Mouse (Mus musculus) forebrain, embryonic 14.5 days (tissue): ENCODE results near the gene Tnpo2. TPM values are rescaled to one million over a fixed set of nuclear protein-coding genes. Genes with fewer than 3 reads are reported as not detected.

Experiments
- ATAC-seq: fragments of 200-750 bp; cut with Nextera tagmentation; 2 replicates; pipeline ENCODE4 v1.8.0; 2017; ENCODE audit warnings: mild to moderate bottlenecking, moderate library complexity
- DNase-seq: peaks from one replicate; pipeline ENCODE4 v3.0.0-alpha.2; 2015; ENCODE audit warnings: low spot score
- H3K27ac ChIP-seq: fragments of 300-500 bp; sonication (generic); 2 replicates; pipeline ENCODE4 v1.5.1; 2014; ENCODE audit warnings: low read depth, mild to moderate bottlenecking, control low read depth, low read length, moderate library complexity
- H3K27me3 ChIP-seq: fragments of 300-500 bp; sonication (generic); replicated peaks from 2 replicates; pipeline ENCODE4 v1.6.1; 2014; ENCODE audit warnings: low read length, control low read depth, mixed read lengths; ENCODE audit not compliant: control insufficient read depth, insufficient read depth
- H3K36me3 ChIP-seq: fragments of 300-500 bp; sonication (generic); 2 replicates; pipeline ENCODE4 v1.6.1; 2014; ENCODE audit warnings: low read length, control low read depth; ENCODE audit not compliant: control insufficient read depth, insufficient read depth
- H3K4me1 ChIP-seq: fragments of 300-500 bp; sonication (generic); 2 replicates; pipeline ENCODE4 v1.6.1; 2014; ENCODE audit warnings: antibody characterized with exemption, low read length, control low read depth; ENCODE audit not compliant: control insufficient read depth, insufficient read depth
- H3K4me2 ChIP-seq: fragments of 300-500 bp; sonication (generic); 2 replicates; pipeline ENCODE4 v1.6.1; 2014; ENCODE audit warnings: mild to moderate bottlenecking, control low read depth, low read length
- H3K4me3 ChIP-seq: fragments of 300-500 bp; sonication (generic); 2 replicates; pipeline ENCODE4 v1.5.1; 2014; ENCODE audit warnings: low read depth, low read length, control low read depth
- H3K9ac ChIP-seq: fragments of 300-500 bp; sonication (generic); 2 replicates; pipeline ENCODE4 v1.6.1; 2014; ENCODE audit warnings: mild to moderate bottlenecking, low read length, control low read depth, moderate library complexity
- H3K9me3 ChIP-seq: fragments of 300-500 bp; sonication (generic); replicated peaks from 2 replicates; pipeline ENCODE4 v1.6.1; 2016; ENCODE audit warnings: low read length, control low read depth, mixed read lengths; ENCODE audit not compliant: control insufficient read depth
- WGBS: fragments of 180-500 bp; shearing (Covaris S2); extraction: QIAGEN DNeasy Blood & Tissue Kit; methylation state at CpG from one replicate; pipeline ENCODE4 v1.1.7; 2014; 5-methylcytosine and 5-hydroxymethylcytosine counted together
- polyA plus RNA-seq: library from polyadenylated mRNA; unstranded; fragments of >200 nt; fragmentation: Nextera tagmentation; extraction: Ambion mirVana; gene quantifications from 2 replicates; pipeline ENCODE4 v1.2.1, GENCODE M21; 2014

The Tnpo2 gene
- 27.8 and 36.8 TPM in 2 replicates for polyA plus RNA-seq

- no peaks in the 10 kb centered on the region for H3K27me3 ChIP-seq
- H3K4me2 ChIP-seq: peak within 1 kb of the TSS; percentile 96
- peak; percentile 99 for DNase-seq
- H3K4me1 ChIP-seq: peaks cover 19% of the 10 kb centered on the region; the same call in 1 of the 2 replicates
- no peaks in the 10 kb centered on the region for H3K9me3 ChIP-seq
- peak within 1 kb of the TSS; percentile 93 for H3K9ac ChIP-seq
- peak; percentile 94 for ATAC-seq
- H3K36me3 ChIP-seq: peaks cover 33% of the 10 kb centered on the region
- peak within 1 kb of the TSS; percentile 80 for H3K4me3 ChIP-seq
- under 1% methylated on average over 59 of the region's 59 CpGs for WGBS
- H3K27ac ChIP-seq: peak within 1 kb of the TSS; percentile 99
Observed at GRCm38 (mm10) chr8:85036718-85037365, at the start of gene Tnpo2. Tnpo2 (plus strand) TSS chr8:85036915.

- ATAC-seq: no peak
Observed at GRCm38 (mm10) chr8:84987388-84987787, 49.3 kb upstream of the Tnpo2 start.

GRCm38 (mm10) chr8:84987903-84988302, 48.8 kb upstream of the Tnpo2 start:
- WGBS: 73% methylated on average over 2 of the region's 2 CpGs

More at GRCm38 (mm10) chr8:84987388-84987787, 49.3 kb upstream of the Tnpo2 start:
- WGBS: 81% methylated on average over 5 of the region's 5 CpGs
- Histone ChIP-seq H3K36me3 (no peaks in the 10 kb centered on the region), H3K4me3 (no peak overlapping the region), H3K9ac (no peak overlapping the region), H3K27ac (no peak overlapping the region), H3K4me1 (peaks cover 20% of the 10 kb centered on the region), H3K9me3 (no peaks in the 10 kb centered on the region), H3K4me2 (no peak overlapping the region), H3K27me3 (0 out of 2 replicates have a peak, but pooled peaks cover 12% of the 10 kb centered on the region)
- no peak for DNase-seq

GRCm38 (mm10) chr8:84989311-84989731, 47.4 kb upstream of the Tnpo2 start:
- Histone ChIP-seq H3K4me1 (peaks cover 20% of the 10 kb centered on the region), H3K27me3 (0 out of 2 replicates have a peak, but pooled peaks cover 12% of the 10 kb centered on the region), H3K36me3 (no peaks in the 10 kb centered on the region), H3K4me3 (no peak overlapping the region), H3K27ac (no peak overlapping the region), H3K9ac (no peak overlapping the region), H3K9me3 (no peaks in the 10 kb centered on the region), H3K4me2 (peak overlapping the region; percentile 96)
- DNase-seq (no peak), ATAC-seq (no peak)
- WGBS: 9% methylated on average over 15 of the region's 15 CpGs

More at GRCm38 (mm10) chr8:84987903-84988302, 48.8 kb upstream of the Tnpo2 start:
- Histone ChIP-seq H3K9ac (no peak overlapping the region), H3K27me3 (0 out of 2 replicates have a peak, but pooled peaks cover 12% of the 10 kb centered on the region), H3K36me3 (no peaks in the 10 kb centered on the region), H3K27ac (no peak overlapping the region), H3K4me2 (no peak overlapping the region), H3K9me3 (no peaks in the 10 kb centered on the region), H3K4me3 (no peak overlapping the region), H3K4me1 (peaks cover 20% of the 10 kb centered on the region)
- DNase-seq (no peak), ATAC-seq (no peak)

- H3K27ac ChIP-seq: peak overlapping the region; percentile 81
- H3K9me3 ChIP-seq: no peaks in the 10 kb centered on the region
- peak overlapping the region; percentile 96 for H3K4me2 ChIP-seq
- DNase-seq (peak; percentile 92), ATAC-seq (peak; percentile 72)
- H3K27me3 ChIP-seq: 0 out of 2 replicates have a peak, but pooled peaks cover 12% of the 10 kb centered on the region
- H3K4me1 ChIP-seq: peaks cover 18% of the 10 kb centered on the region
- H3K4me3 ChIP-seq: peak overlapping the region; percentile 57
- H3K9ac ChIP-seq: peak overlapping the region; percentile 79
- no peaks in the 10 kb centered on the region for H3K36me3 ChIP-seq
- WGBS: 1% methylated on average over 15 of the region's 15 CpGs
Observed at GRCm38 (mm10) chr8:84989810-84990209, 46.9 kb upstream of the Tnpo2 start.

- H3K27me3 ChIP-seq: 0 out of 2 replicates have a peak, but pooled peaks cover 12% of the 10 kb centered on the region
Observed at GRCm38 (mm10) chr8:84990349-84990748, 46.4 kb upstream of the Tnpo2 start, which contains the start of gene Hook2. Hook2 (plus strand) TSS chr8:84990603.

GRCm38 (mm10) chr8:84990836-84991235, 45.9 kb upstream of the Tnpo2 start:
- H3K27me3 ChIP-seq: 0 out of 2 replicates have a peak, but pooled peaks cover 15% of the 10 kb centered on the region

More at GRCm38 (mm10) chr8:84990349-84990748, 46.4 kb upstream of the Tnpo2 start, which contains the start of gene Hook2:
- Histone ChIP-seq H3K9ac (peak within 1 kb of the TSS; percentile 79), H3K4me1 (peaks cover 12% of the 10 kb centered on the region), H3K9me3 (no peaks in the 10 kb centered on the region), H3K27ac (peak within 1 kb of the TSS; percentile 81), H3K4me2 (peak within 1 kb of the TSS; percentile 96), H3K4me3 (peak within 1 kb of the TSS; percentile 57), H3K36me3 (no peaks in the 10 kb centered on the region)
- DNase-seq: peak; percentile 99
- ATAC-seq: peak; percentile 92
- under 1% methylated on average over 28 of the region's 28 CpGs for WGBS

GRCm38 (mm10) chr8:84994375-84994774, 42.3 kb upstream of the Tnpo2 start:
- WGBS: 94% methylated on average over 9 of the region's 9 CpGs
- Histone ChIP-seq H3K4me1 (peaks cover 8% of the 10 kb centered on the region), H3K9me3 (no peaks in the 10 kb centered on the region), H3K9ac (no peak overlapping the region), H3K4me3 (no peak overlapping the region), H3K36me3 (no peaks in the 10 kb centered on the region), H3K27me3 (0 out of 2 replicates have a peak, but pooled peaks cover 3% of the 10 kb centered on the region), H3K27ac (no peak overlapping the region), H3K4me2 (no peak overlapping the region)
- ATAC-seq (no peak), DNase-seq (no peak)

More at GRCm38 (mm10) chr8:84990836-84991235, 45.9 kb upstream of the Tnpo2 start:
- peak overlapping the region; percentile 79 for H3K9ac ChIP-seq
- H3K4me3 ChIP-seq: peak overlapping the region; percentile 57
- ATAC-seq (peak; percentile 11; the same call in 1 of the 2 replicates), DNase-seq (no peak)
- H3K9me3 ChIP-seq: no peaks in the 10 kb centered on the region
- WGBS: 2% methylated on average over 15 of the region's 15 CpGs
- no peak overlapping the region; the same call in 1 of the 2 replicates for H3K27ac ChIP-seq
- H3K4me1 ChIP-seq: peaks cover 9% of the 10 kb centered on the region
- no peaks in the 10 kb centered on the region for H3K36me3 ChIP-seq
- peak overlapping the region; percentile 96 for H3K4me2 ChIP-seq
